Mouse (Mus musculus) embryonic facial prominence, embryonic 13.5 days (tissue): ENCODE data around the gene Rpl29. TPM values are rescaled to one million over a fixed set of nuclear protein-coding genes. Genes with fewer than 3 reads are reported as not detected.
A peak's percentile ranks its signal among the peaks of the same experiment; 100 is the strongest.

Experiments used
- ATAC-seq: fragments of 200-750 bp; cut with Nextera tagmentation; 2 replicates; pipeline ENCODE4 v1.8.0; 2017; ENCODE audit warnings: low read depth; ENCODE audit not compliant: insufficient number of reproducible peaks, insufficient read depth, low FRiP score, low TSS enrichment
- H3K27ac ChIP-seq: fragments of 300-500 bp; sonication (generic); 2 replicates; pipeline ENCODE4 v1.5.1; 2015; ENCODE audit warnings: moderate library complexity, mild to moderate bottlenecking, inconsistent platforms
- H3K27me3 ChIP-seq: fragments of 300-500 bp; sonication (generic); 2 replicates; pipeline ENCODE4 v1.6.1; 2015; ENCODE audit warnings: mild to moderate bottlenecking, inconsistent platforms
- H3K36me3 ChIP-seq: fragments of 300-500 bp; sonication (generic); 2 replicates; pipeline ENCODE4 v1.6.1; 2015; ENCODE audit warnings: mild to moderate bottlenecking, inconsistent platforms
- H3K4me1 ChIP-seq: fragments of 300-500 bp; sonication (generic); 2 replicates; pipeline ENCODE4 v1.6.1; 2015; ENCODE audit warnings: inconsistent platforms
- H3K4me2 ChIP-seq: fragments of 300-500 bp; sonication (generic); 2 replicates; pipeline ENCODE4 v1.6.1; 2015; ENCODE audit warnings: moderate library complexity, mild to moderate bottlenecking, inconsistent platforms
- H3K4me3 ChIP-seq: fragments of 300-500 bp; sonication (generic); 2 replicates; pipeline ENCODE4 v1.5.1; 2015; ENCODE audit warnings: mild to moderate bottlenecking, inconsistent platforms
- H3K9ac ChIP-seq: fragments of 300-500 bp; sonication (generic); 2 replicates; pipeline ENCODE4 v1.6.1; 2015; ENCODE audit warnings: mild to moderate bottlenecking, inconsistent platforms
- H3K9me3 ChIP-seq: fragments of 300-500 bp; sonication (generic); 2 replicates; pipeline ENCODE4 v1.6.1; 2016; ENCODE audit warnings: inconsistent platforms
- WGBS: fragments of 180-500 bp; shearing (Covaris S2); methylation state at CpG from one replicate; pipeline ENCODE4 v1.1.7; 2015; ENCODE audit warnings: mixed read lengths; 5-methylcytosine and 5-hydroxymethylcytosine counted together
- polyA plus RNA-seq: library from polyadenylated mRNA; unstranded; fragments of >200 nt; fragmentation: Nextera tagmentation; extraction: Ambion mirVana; gene quantifications from 2 replicates; pipeline ENCODE4 v1.2.1, GENCODE M21; 2015

The Rpl29 gene
- polyA plus RNA-seq, 1 experiment from 2014 or later = 1,083 TPM

DNA sequence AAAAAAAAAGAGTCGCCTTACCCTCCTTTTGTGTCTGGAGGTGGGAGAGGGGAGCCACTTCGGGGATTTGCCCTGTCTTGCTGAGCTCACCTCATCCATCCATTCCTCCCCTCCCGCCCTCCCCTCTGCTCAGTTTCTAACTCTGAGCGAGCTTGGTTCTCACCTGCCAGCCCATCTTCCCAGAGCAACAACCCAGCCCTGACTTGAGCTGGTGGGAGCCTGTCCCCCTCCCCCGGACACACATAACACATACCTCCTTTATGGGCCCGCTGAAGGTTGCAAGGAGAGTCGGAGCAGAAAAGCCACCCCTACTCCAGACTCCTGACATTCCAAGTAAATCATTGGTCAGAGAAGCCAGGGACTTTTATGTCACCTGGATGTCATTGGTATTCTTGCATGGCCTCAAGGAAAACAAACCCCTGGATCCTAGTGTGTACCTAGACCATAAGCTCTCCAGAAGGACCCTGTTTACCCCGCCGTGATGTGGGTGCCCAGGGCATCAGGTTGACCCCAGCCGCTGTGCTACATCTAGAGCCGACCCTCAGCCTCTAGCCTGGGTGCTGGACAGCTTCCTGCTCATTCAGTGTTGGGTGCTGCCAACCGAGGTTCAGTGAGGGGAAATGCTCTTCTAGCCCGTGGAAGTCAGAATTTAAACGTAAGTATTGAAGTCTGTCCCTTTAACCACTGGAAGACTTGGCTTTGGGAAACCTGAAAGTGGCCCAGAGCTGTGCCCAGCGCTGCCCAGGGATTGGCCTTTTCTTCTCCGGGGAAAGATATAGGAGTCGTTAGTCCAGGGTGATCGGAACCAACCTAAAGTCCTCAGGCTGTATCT lies 8.0 kb upstream of the Rpl29 start:
- no peaks in the 10 kb centered on the region for H3K36me3 ChIP-seq
- H3K4me2 ChIP-seq = peak overlapping the region; percentile 50
- peaks cover 55% of the 10 kb centered on the region for H3K4me1 ChIP-seq
- peak overlapping the region; percentile 83 for H3K27ac ChIP-seq
- peak overlapping the region; percentile 23; the same call in 1 of the 2 replicates for H3K4me3 ChIP-seq
- ATAC-seq = no peak
- H3K9ac ChIP-seq = peak overlapping the region; percentile 49; the same call in 1 of the 2 replicates
- H3K9me3 ChIP-seq = no peaks in the 10 kb centered on the region
- 5% methylated on average over 18 of the region's 18 CpGs for WGBS
- no peaks in the 10 kb centered on the region for H3K27me3 ChIP-seq

GRCm38 (mm10) chr9:106421865-106422160 lies 7.4 kb upstream of the Rpl29 start:
- H3K27ac ChIP-seq = peak overlapping the region; percentile 83
- peak overlapping the region; percentile 49; the same call in 1 of the 2 replicates for H3K9ac ChIP-seq
- WGBS = 0% methylated on average over 3 of the region's 3 CpGs

DNA sequence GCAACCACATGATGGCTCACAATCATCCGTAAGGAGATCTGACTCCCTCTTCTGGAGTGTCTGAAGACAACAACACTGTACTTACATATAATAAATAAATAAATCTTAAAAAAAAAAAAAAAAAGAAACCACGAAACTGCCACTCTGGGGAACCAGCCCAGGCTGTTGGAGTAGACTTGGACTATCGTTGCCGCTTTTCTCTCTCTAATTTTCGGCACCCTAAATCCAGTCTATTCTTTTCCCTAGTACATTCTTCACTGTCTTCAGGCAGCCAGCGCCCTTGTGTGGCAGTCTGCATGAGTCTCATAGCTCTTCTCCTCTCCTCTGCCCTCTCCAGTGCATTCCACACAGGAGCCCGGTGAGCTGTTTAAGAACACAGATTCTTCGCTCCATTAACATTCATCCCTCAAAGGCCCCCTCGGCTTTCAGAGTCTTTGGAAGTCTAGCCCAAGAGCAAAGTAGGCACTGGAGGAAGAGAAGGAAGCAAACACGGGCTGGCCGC lies 484 bp upstream of the Rpl29 start:
- ATAC-seq = peak; percentile 45
- Histone ChIP-seq H3K4me1 (peaks cover 13% of the 10 kb centered on the region), H3K27me3 (no peaks in the 10 kb centered on the region), H3K4me2 (peak overlapping the region; percentile 78), H3K4me3 (peak overlapping the region; percentile 64), H3K27ac (peak overlapping the region; percentile 98), H3K9ac (peak overlapping the region; percentile 75), H3K36me3 (peaks cover 31% of the 10 kb centered on the region), H3K9me3 (no peaks in the 10 kb centered on the region)
- 17% methylated on average over 11 of the region's 11 CpGs for WGBS

More at GRCm38 (mm10) chr9:106421865-106422160, 7.4 kb upstream of the Rpl29 start:
- Histone ChIP-seq H3K27me3 (no peaks in the 10 kb centered on the region), H3K4me1 (peaks cover 55% of the 10 kb centered on the region), H3K36me3 (no peaks in the 10 kb centered on the region), H3K9me3 (no peaks in the 10 kb centered on the region), H3K4me2 (peak overlapping the region; percentile 50), H3K4me3 (peak overlapping the region; percentile 23; the same call in 1 of the 2 replicates)
- ATAC-seq = peak; percentile 50

GRCm38 (mm10) chr9:106430015-106430264 lies 686 bp downstream of the Rpl29 start:
- 2% methylated on average over 4 of the region's 4 CpGs for WGBS
- ATAC-seq = no peak
- peak overlapping the region; percentile 78 for H3K4me2 ChIP-seq
- H3K9ac ChIP-seq = peak overlapping the region; percentile 98
- H3K27ac ChIP-seq = peak overlapping the region; percentile 98
- H3K9me3 ChIP-seq = no peaks in the 10 kb centered on the region
- H3K36me3 ChIP-seq = peaks cover 41% of the 10 kb centered on the region
- H3K4me3 ChIP-seq = peak overlapping the region; percentile 64
- peaks cover 13% of the 10 kb centered on the region for H3K4me1 ChIP-seq
- H3K27me3 ChIP-seq = no peaks in the 10 kb centered on the region

DNA sequence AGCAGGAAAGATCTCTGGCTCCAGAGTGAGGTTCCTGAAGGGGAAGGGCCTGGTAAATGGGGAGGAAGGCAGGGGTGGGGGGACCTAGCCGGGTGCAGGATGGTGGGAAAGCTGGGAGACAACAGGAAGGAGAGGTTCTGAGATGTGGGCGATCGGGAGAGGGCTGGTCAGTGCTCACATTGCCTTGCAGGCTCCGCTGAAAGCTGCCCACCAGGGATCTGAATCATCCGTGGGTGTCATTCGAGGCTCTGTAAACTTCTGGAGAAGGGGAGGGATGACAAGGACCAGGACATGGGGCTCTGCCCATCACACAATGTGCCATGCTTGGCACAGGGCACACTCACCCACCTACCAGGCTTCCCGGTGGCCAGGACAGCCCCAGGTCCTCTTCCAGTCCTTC lies 4.1 kb downstream of the Rpl29 start:
- WGBS = 73% methylated on average over 7 of the region's 7 CpGs
- no peak for ATAC-seq
- H3K27me3 ChIP-seq = no peaks in the 10 kb centered on the region
- no peak overlapping the region for H3K4me2 ChIP-seq
- H3K4me3 ChIP-seq = no peak overlapping the region
- H3K27ac ChIP-seq = peak overlapping the region; percentile 62
- H3K9me3 ChIP-seq = no peaks in the 10 kb centered on the region
- peaks cover 46% of the 10 kb centered on the region for H3K36me3 ChIP-seq
- peaks cover 23% of the 10 kb centered on the region for H3K4me1 ChIP-seq
- H3K9ac ChIP-seq = no peak overlapping the region

DNA sequence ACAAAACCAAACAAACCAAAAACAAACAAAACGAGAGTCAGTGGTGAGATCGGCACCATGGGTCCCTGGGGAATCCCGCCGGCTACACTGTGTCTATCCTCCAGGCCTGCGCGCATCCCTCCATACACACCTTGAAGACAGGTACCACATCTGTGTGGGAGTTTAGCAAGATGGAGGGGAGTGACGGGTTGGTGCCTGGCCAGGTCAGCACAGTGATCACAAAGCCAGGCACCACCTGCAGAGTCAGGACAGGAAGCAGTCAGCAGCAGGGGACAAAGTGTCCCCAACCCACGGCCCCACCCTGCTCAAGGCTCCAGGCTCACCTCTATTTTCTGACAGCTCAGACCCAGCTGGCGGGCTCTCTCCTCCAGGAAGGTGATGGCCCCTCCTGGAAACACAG lies 7.3 kb downstream of the Rpl29 start:
- Histone ChIP-seq H3K27me3 (no peaks in the 10 kb centered on the region), H3K27ac (no peak overlapping the region), H3K9me3 (no peaks in the 10 kb centered on the region), H3K4me2 (peak overlapping the region; percentile 84; the same call in 1 of the 2 replicates), H3K4me1 (peaks cover 20% of the 10 kb centered on the region), H3K9ac (peak overlapping the region; percentile 70; the same call in 1 of the 2 replicates), H3K4me3 (no peak overlapping the region), H3K36me3 (peaks cover 40% of the 10 kb centered on the region)
- ATAC-seq = no peak
- WGBS = 82% methylated on average over 9 of the region's 9 CpGs

DNA sequence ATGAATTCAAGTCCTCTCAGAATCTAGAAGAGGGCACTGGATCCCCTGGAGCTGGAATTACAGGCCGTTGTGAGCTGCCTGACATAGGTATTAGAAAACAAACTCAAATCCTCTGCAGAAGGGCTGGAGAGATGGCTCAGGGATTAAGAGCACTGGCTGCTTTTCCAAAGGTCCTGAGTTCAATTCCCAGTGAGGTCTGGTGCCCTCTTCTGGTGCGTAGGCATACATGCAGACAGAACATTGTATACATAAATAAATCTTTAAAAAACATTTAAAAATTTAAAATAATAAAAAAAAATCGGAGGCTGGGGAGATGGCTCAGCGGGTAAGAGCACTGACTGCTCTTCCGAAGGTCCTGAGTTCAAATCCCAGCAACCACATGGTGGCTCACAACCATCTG lies 13.4 kb downstream of the Rpl29 start:
- no peak for ATAC-seq
- Histone ChIP-seq H3K4me1 (peaks cover 29% of the 10 kb centered on the region), H3K36me3 (peaks cover 4% of the 10 kb centered on the region), H3K4me2 (no peak overlapping the region), H3K4me3 (no peak overlapping the region), H3K9ac (no peak overlapping the region), H3K27me3 (no peaks in the 10 kb centered on the region), H3K27ac (no peak overlapping the region), H3K9me3 (no peaks in the 10 kb centered on the region)
- WGBS = 77% methylated on average over 5 of the region's 5 CpGs

DNA sequence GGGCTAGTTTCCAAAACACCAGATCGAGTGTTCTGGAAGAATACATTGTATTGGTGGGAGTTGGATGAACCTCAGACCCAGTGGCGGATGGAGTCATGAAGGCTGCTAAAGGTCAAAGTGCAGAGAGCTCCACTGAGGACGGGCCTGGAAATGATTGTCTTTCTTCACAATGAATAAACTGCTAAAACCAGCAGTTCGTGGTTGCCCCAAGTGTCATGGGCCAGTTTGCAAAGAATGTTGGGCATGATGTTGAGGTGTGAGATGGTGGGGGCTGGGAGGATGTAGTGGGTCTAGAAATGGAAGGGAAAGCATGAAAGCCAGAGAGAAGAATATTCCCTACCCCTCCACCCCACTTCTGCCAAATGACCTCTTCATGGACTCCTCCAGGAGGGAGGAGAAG lies 15.6 kb downstream of the Rpl29 start:
- Histone ChIP-seq H3K27ac (no peak overlapping the region), H3K36me3 (peaks cover 4% of the 10 kb centered on the region), H3K4me3 (no peak overlapping the region), H3K4me2 (no peak overlapping the region), H3K4me1 (peaks cover 40% of the 10 kb centered on the region), H3K9me3 (no peaks in the 10 kb centered on the region), H3K27me3 (no peaks in the 10 kb centered on the region), H3K9ac (no peak overlapping the region)
- no peak for ATAC-seq
- 70% methylated on average over 4 of the region's 4 CpGs for whole genome bisulfite sequencing

DNA sequence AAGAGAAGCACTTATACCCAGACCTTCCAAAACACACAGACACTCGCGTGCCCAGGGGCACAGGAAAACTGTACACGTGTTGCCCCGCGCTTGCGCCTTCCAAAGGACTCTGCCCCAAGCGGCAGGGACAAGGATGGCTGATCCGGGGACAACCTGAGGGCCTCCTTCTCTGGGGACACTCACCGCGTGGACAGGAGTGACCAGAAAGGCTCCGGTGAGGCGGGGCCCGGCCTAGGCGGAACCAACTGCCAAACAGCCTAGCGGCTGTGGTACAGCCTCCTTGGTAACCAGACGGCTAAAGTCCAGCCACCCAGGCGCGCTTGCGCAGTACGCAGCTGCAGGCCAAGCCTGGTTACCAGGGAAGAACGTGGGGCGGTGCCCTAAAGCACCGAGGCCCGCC lies 18.1 kb downstream of the Rpl29 start, which contains the start of the genes Abhd14b and Abhd14a:
TSS of gene Abhd14b (plus strand) at position 112 of the 400 bp plus-strand sequence.
TSS of gene Abhd14a (minus strand) at position 331 of the 400 bp plus-strand sequence.
- Histone ChIP-seq H3K27ac (peak within 1 kb of the TSS; percentile 81), H3K9ac (peak within 1 kb of the TSS; percentile 80), H3K4me1 (peaks cover 65% of the 10 kb centered on the region), H3K4me2 (peak within 1 kb of the TSS; percentile 89), H3K9me3 (no peaks in the 10 kb centered on the region), H3K4me3 (peak within 1 kb of the TSS; percentile 56), H3K27me3 (no peaks in the 10 kb centered on the region), H3K36me3 (0 out of 2 replicates have a peak, but pooled peaks cover 5% of the 10 kb centered on the region)
- WGBS = under 1% methylated on average over 24 of the region's 24 CpGs
- peak; percentile 77 for ATAC-seq

- no peaks in the 10 kb centered on the region for H3K9me3 ChIP-seq
- H3K4me2 ChIP-seq = peak overlapping the region; percentile 89
- peak overlapping the region; percentile 81 for H3K27ac ChIP-seq
- WGBS = 35% methylated on average over 9 of the region's 9 CpGs
- H3K9ac ChIP-seq = peak overlapping the region; percentile 80; the same call in 1 of the 2 replicates
- H3K36me3 ChIP-seq = 0 out of 2 replicates have a peak, but pooled peaks cover 5% of the 10 kb centered on the region
- ATAC-seq = no peak; the same call in 1 of the 2 replicates
- H3K27me3 ChIP-seq = no peaks in the 10 kb centered on the region
- H3K4me1 ChIP-seq = peaks cover 71% of the 10 kb centered on the region
- peak overlapping the region; percentile 56 for H3K4me3 ChIP-seq
Measured at GRCm38 (mm10) chr9:106447951-106448350, 18.7 kb downstream of the Rpl29 start.

DNA sequence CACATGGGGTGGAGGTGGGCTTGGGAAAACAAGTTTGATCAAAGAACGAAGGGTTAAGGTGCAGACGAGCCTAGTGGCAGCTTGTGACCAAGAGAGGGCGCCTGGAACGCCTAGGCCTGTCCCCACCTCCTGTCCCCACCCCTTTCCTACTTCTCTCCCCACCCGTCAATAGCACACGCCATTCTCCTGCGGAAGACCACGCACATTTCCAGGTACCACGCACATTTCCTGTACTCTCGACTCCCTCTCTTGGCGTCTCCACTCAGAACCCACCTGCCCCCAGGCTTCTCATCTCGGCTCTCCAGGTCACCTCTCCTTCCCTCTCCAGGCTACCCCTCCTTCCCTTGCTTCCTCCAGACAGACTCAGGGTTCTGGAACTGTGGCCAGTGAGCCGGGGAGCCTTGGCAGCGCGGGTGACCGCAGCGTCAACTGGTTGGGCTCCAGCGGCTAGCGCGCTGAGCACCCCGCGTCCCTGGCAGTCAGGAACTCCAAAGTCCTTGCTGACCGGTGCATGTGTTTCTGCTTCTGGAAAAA lies 19.3 kb downstream of the Rpl29 start:
- H3K36me3 ChIP-seq = 0 out of 2 replicates have a peak, but pooled peaks cover 5% of the 10 kb centered on the region
- no peak; the same call in 1 of the 2 replicates for ATAC-seq
- H3K27me3 ChIP-seq = no peaks in the 10 kb centered on the region
- H3K9ac ChIP-seq = peak overlapping the region; percentile 80
- under 1% methylated on average over 23 of the region's 23 CpGs for WGBS
- no peaks in the 10 kb centered on the region for H3K9me3 ChIP-seq
- H3K27ac ChIP-seq = peak overlapping the region; percentile 81
- peak overlapping the region; percentile 56 for H3K4me3 ChIP-seq
- peaks cover 75% of the 10 kb centered on the region for H3K4me1 ChIP-seq
- peak overlapping the region; percentile 89 for H3K4me2 ChIP-seq
